Mouse (Mus musculus) layer of hippocampus, adult 9-11 months (tissue): ENCODE measurements around the gene Naga.
A peak's percentile ranks its signal among the peaks of the same experiment; 100 is the strongest.
"Not testable (repeated sequence)": the region's sequence is repeated elsewhere in the genome, so short reads cannot be mapped to it uniquely, and the experiment has no call there.

Experiments used
- DNase-seq: peaks from one replicate; pipeline ENCODE4 v3.0.0; 2022

The Naga gene

DNA sequence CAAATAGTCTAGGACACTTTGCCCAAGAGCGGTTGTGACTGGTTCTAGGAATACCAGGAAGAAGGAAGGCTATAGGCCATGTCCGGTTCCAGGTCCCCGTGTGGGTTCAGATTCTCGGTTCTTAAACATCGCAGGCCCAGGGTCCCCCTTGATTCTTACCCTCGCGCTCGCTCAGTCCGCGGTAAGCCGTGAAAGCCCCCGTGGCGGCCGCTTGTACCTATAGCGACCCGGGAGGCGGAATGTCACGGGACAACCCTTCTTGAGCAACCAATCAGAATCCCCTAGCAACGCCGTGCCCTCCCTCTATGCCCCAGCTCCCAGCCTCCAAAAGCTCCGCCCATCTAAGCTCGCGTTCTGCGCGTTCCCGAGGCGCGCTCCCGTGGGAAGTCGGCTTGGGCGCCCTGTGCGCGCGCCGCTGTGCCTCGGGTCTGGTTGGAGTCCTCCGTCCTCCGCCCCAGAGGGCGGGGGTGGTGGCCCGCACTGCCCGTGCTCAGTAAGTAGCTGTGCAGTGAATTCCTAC is at the start of gene Naga, which contains the start of the genes Pheta2 and Smdt1:
TSS of gene Naga (minus strand) at position 333 of the 520 bp plus-strand sequence.
TSS of gene Pheta2 (plus strand) at position 350 of the 520 bp plus-strand sequence.
TSS of gene Smdt1 (plus strand) at position 367 of the 520 bp plus-strand sequence.
- DNase-seq = peak; percentile 95

DNA sequence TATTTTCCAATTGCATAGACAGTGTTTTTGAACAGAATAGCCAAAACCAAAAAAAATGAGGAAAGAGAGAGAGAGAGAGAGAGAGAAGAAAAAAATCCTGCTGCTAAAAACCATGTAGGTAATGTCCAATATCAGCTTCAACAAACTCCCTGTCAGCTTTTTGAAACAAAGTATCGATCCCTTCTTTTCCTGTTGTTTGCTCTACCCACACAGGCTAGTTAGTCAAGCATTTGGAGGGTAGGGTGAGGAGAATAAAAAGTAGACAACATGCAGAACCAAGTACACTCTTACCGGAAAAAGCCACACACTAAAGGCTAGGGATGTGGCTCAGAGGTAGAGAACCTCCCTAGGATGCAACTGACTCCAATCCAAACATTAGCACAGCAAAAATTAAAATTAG is 47.0 kb upstream of the Naga start:
- DNase-seq = no peak

DNA sequence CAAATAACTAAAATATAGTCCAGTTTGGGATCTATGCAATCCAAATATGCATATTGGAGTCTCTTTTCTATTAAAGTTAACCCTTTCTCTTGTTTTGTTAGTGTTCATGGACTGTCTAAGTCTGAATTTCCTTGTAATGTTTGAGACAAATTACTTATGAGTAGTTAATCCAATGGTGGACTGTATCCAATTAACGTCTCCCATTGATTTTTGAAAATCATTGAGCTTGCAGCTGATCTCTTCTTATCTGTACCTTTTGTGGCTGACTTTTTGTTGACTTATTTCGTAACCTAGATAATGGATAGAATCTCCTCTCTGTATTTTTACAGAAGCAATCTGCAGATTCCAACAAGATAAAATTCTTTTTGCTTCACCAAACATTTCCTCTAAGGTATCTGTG is 43.7 kb upstream of the Naga start:
- DNase-seq = no peak

DNA sequence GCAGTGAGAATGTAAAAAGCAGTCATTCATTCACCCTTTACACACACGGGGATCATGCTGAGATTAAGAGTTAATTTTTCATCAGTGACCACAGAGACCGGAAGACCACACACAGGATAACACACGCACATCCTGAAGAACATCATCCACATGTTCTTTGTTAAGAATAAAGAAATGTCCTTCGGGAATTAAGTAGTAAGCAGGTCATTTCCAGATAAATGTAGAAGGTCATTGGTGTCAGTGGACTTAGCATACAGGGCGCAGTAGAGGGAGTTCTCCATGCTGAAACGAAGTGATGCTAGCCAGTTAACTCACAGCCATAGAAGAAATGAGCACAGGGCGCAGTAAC is 42.0 kb upstream of the Naga start:
- DNase-seq = no peak

DNA sequence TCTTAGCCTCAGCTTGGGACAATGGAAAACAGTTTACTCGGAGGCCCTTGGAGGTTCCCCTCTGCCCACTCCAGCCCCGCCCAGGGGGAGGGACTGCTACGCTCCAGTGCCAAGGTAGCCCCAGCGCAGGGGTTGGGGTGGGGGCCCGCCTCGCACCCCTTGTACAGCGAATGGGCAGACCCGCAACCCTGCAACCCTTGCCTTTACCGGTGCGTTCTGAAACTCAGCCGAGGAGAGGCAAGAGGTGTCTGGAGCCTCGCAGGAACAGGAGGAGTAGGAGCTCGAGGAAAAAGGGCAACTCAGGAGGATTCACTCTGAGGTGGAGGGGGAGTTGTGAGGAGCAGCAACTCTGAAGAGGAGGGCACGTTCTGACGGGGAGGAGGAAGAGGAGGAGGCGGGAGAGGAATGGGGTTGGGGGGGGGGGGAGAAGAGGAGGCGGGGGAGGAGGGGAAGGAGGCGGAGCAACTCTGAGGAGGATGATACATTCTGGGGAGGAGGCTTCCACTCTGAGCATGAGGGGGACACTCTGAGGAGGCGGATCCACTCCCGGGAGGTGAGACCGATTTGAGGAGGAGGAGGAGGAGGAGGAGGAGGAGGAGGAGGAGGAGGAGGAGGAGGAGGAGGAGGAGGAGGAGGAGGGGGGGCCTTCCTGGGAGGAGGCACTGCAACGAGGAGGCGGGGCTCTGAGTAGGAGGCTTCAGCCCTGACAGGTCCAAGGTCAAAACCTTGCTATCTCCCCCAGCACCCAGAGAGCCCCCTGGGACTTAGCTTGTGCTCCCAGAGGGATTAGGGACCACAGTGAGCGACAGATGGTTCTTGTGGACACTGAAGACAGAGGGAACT is 41.4 kb upstream of the Naga start, which contains the start of gene Cyp2d22:
TSS of gene Cyp2d22 (minus strand) at position 390 of the 843 bp plus-strand sequence.
- no peak for DNase-seq

DNA sequence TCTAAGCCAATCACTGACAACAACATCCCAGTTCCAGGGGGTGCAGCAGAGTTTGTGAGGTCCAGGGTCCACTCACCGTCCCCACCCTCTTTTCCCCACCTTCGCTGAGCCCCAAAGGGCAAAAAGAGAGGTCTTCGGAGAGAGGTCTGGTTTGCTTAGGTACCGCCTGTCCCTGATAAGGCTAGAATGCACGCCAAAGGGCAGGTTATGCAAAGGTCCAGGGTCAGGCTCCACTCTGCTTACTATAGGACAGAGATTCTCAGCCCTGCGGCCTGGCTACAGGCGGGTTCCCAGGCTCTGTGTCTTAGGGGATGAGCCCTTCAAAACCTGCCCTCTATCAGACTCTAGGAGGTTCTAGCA is 40.8 kb upstream of the Naga start:
- no peak for DNase-seq

GRCm38 (mm10) chr15:82378261-82379180 is 39.8 kb upstream of the Naga start:
- DNase-seq = no peak

GRCm38 (mm10) chr15:82377701-82378100 is 39.0 kb upstream of the Naga start:
- no peak for DNase-seq

GRCm38 (mm10) chr15:82376393-82377138 is 37.8 kb upstream of the Naga start:
- peak; percentile 84 for DNase-seq

DNA sequence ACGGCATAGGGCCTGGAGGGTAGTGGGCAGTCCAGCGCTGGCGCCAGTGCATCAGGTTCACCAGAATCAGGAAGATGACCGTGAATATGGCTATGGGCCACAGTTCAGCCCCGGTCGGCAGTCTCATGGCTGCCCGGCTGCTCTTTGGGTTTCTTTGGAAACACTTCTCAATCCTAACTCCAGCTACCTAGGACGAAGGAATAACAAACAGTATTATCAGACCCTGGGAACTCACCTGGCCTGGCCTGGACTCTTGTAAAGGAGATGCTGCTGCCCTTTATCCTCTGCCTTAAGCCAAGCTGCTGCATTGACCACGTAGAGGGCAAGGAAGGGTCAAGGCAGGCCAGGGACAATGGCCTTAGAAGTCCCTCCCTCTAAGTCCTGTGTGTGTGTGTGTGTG is 37.1 kb upstream of the Naga start:
- DNase-seq = no peak

DNA sequence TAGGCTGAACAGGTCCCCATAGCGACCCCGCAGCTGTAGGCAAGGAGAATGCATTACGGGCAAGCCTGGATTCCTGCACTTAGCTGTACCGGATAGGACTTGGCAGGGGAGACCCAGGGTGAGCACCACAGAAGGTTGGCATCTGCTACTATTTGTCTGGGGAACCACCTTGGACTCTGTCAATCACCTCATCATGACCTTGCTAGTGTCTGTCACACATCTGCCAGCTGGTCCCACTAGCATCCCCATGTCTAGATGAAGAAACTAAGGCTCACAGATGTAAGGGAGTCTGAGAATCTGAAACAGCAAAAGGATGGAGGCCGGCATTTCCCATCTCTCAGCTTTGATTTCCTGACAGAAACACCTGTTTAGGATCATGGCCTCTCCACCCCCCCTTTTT is 35.7 kb upstream of the Naga start:
- DNase-seq = no peak

DNA sequence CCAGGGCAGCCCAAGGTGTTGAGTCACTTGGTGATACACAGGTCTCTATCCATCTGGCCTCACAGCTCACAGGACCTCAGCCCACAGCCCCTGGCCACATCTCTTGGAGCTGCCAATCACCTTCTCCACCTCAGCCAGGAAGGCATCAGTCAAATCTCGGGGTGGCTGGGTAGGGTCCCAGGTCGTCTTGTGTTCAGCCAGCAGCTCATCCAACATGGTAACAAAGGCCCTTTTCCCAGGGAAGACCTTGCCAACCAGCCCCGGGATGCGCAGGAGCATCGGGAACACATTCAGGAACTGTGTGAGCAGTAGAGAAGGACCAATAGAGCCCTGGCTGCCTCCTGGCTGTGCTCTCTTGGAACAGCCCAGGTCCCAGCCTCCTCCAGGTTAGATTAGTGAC is 34.3 kb upstream of the Naga start:
- DNase-seq = no peak

DNA sequence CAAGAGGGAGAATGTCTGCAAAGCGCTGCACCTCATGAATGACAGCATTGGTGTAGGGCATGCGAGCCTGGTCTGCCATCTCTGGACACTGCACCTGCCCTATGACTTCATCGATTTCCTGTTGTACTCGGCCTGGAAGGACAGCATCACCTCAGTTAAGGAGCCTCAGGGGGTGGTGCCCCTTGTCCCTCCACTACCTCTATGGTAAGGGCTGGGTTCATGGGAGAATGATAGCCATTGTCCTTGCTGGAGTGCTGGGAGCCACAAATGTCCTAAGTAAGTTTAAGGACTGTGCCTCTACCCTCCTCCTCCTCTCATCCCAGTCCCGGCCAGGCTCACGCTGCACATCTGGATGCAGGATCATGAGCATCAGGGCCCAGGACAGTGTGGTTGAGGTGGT is 33.7 kb upstream of the Naga start:
- no peak for DNase-seq

DNA sequence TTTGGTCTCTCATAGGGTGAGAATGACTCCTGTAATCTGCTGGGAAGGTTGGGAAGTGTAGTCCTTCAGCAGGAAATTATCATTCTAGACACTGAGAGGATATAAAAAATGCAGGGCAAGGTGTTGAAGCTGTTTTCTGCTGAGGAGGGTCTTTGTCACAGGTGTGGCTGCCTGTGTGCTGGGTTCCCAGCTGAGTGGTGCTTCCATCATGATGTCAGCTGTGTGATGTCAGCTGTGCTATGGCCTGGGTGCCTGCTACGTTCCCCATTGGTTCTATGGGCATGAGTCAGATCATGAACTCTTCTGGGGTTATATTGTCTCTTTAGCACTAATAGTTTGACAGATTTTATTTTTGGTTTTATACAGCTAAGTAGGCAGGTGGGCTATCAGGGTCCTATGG is 30.1 kb upstream of the Naga start:
- DNase-seq = no peak

- no peak for DNase-seq
Measured at GRCm38 (mm10) chr15:82368146-82368545, 29.4 kb upstream of the Naga start.

DNA sequence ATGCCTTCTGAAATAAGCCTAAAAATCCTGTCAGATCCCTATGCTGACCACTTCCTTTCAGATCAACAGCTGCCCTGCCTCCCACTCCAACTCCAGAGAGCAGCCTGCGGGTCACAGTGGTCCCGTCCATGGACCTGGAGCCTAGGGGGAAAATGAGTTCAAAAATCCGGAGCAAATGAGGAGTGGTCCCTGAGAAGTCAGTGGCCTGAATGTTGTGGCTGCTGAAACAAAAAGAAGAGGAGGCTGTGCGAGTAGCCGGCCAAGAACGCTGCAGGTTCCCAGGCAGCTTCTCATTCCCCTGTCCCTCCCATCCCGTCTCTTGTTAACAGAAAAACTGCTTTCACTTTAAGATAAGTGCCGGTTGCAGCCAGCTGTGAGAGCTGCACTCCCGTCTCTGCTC is 25.8 kb upstream of the Naga start:
- DNase-seq = not testable (repeated sequence)

- not testable (repeated sequence) for DNase-seq
Measured at GRCm38 (mm10) chr15:82363801-82364200, 25.1 kb upstream of the Naga start.

GRCm38 (mm10) chr15:82362234-82362633 is 23.5 kb upstream of the Naga start:
- DNase-seq = no peak

DNA sequence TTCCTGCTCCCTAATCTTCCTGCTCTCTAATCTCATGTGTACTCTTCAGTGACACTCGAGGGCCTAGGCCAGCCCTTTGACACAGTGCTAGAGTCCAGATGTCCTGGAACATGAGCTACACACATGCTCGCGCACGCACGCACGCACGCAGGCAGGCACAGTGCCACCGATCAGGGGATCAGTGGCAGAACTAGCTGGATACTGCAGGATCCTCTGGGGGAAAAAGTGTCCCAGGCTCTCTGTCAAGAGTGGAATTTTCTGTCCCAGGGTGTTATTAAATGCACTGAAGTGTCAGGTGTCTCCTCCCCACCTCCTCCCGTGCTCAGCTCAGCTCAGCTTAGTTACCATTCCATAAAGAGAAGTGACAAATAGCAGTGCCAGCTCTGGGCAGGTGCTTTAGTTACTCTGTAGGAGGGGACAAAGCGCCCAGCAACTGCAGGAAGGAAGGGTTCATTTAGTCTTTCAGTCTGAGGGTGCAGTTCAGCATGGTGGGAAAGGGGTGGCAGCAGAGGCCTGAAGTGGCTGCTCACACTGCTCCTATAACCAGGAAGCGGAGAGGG is 22.8 kb upstream of the Naga start:
- peak; percentile 1 for DNase-seq

DNA sequence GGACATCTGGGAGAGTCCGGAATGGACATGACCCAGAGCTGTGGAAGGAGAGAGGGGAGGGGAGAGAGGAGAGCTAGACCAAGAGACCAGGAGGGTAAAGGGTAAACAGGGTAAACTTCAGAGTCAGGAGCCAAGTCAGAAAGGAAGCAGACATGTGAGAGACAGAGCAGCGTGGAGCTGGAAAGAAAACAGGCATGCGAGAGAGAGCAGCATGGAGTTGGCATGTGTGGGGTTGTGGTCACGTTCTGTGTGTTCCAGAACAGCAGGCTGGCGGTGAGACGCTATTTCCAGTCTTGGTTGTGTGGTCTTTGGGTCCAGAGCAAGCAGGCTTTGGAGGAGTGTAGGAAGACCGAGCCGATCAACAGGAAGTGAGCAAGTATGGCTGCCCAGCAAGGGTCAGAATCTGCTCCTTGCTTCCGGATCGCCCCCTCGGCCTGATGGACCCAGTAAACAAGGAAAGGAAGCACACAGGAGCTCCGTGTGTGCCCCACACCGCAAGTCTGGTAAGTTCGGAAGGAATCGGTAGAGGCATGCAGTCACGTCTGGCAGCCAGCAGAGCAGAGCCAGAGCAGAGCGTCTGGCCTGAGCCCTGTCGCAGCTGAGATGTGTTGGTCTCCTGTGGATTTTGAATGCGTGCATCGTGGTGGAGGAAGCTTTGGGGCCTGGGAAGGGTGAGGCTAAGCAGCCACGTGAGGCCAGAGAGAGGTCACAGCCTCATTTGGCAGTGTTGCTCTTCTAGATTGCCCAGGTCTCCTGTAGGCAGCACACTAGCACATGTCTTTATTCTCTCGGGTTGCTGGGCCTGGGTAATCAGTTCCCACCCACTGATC is 19.9 kb upstream of the Naga start:
- no peak for DNase-seq

DNA sequence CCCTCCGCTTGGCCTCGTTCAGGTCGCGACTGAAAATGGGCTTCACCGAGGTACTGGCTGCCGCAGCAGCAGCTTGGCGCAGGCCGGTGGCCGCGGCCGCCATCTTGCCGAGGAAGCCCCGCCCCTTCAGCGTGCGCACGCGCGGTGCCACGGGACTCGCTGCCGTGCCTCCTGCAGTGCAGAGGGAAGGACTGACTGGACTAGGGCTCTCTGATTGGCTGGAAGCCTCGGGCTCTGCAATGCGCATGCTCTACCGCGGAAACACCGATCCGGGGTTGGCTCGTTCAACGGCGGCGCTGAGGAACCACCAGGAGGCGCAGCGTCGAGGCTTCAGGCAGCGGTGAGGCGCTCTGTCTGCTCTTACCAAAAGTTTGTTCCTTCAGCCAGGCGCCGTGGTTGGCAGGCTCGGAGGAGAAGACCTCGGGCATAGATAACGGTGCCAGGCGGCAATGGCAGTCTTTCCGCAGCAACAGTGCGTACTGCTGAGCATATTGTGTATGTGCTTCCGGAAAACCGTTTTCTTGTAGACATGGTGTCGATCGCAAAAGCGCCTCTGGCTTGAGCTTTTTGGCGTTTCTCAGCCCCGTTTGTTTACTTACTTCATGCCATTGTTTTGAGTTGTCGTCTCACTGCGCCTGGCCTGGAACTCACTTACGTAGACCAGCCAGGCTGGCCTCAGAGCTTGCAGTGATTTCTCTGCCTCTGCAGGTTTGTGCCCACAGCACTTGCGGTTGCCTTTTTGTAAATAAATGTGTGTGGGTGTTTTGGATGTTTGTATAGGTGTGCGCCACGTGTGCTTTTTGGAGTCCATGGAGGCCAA is 15.6 kb upstream of the Naga start, which contains the start of gene Ndufa6:
TSS of gene Ndufa6 (minus strand) at position 197 of the 820 bp plus-strand sequence.
- peak; percentile 98 for DNase-seq
